Mouse (Mus musculus) heart, embryonic 10.5 days (tissue): Measurements from ENCODE around the gene Podxl2. TPM values are rescaled to one million over a fixed set of nuclear protein-coding genes. Genes with fewer than 3 reads are reported as not detected.

Source experiments
- DNase-seq: peaks from one replicate; pipeline ENCODE4 v3.0.0-alpha.2; 2017; ENCODE audit warnings: low spot score
- H3K27ac ChIP-seq: fragments of 300-500 bp; sonication (generic); 2 replicates; pipeline ENCODE4 v1.5.1; 2016; ENCODE audit warnings: mild to moderate bottlenecking
- H3K27me3 ChIP-seq: fragments of 300-500 bp; sonication (generic); 2 replicates; pipeline ENCODE4 v1.6.1; 2016; ENCODE audit warnings: mild to moderate bottlenecking; ENCODE audit not compliant: poor library complexity, insufficient read depth, severe bottlenecking
- H3K36me3 ChIP-seq: fragments of 300-500 bp; sonication (generic); 2 replicates; pipeline ENCODE4 v1.6.1; 2016; ENCODE audit warnings: mild to moderate bottlenecking, moderate library complexity
- H3K4me1 ChIP-seq: fragments of 300-500 bp; sonication (generic); 2 replicates; pipeline ENCODE4 v1.6.1; 2016; ENCODE audit warnings: mild to moderate bottlenecking
- H3K4me3 ChIP-seq: fragments of 300-500 bp; sonication (generic); 2 replicates; pipeline ENCODE4 v1.5.1; 2016; ENCODE audit warnings: mild to moderate bottlenecking, moderate library complexity
- H3K9me3 ChIP-seq: fragments of 300-500 bp; sonication (generic); 2 replicates; pipeline ENCODE4 v1.6.1; 2016; ENCODE audit warnings: mild to moderate bottlenecking, moderate library complexity
- WGBS: fragments of 180-500 bp; shearing (Covaris S2); methylation state at CpG from one replicate; pipeline ENCODE4 v1.1.7; 2016; 5-methylcytosine and 5-hydroxymethylcytosine counted together
- polyA plus RNA-seq: library from polyadenylated mRNA; unstranded; fragments of >200 nt; fragmentation: Nextera tagmentation; extraction: Ambion mirVana; gene quantifications from 2 replicates; pipeline ENCODE4 v1.2.1, GENCODE M21; 2016

Podxl2 gene
- polyA plus RNA-seq, 1 experiment from 2014 or later: 26.7 TPM

GRCm38 (mm10) chr6:88901947-88902820 is 27.3 kb upstream of the Podxl2 start, which contains the start of gene Tpra1:
Gene Tpra1 (plus strand): TSS chr6:88902251.
- Histone ChIP-seq H3K9me3 (no peaks in the 10 kb centered on the region), H3K27me3 (no peaks in the 10 kb centered on the region), H3K36me3 (peaks cover 3% of the 10 kb centered on the region; the same call in 1 of the 2 replicates), H3K4me1 (peaks cover 62% of the 10 kb centered on the region), H3K27ac (peak within 1 kb of the TSS; percentile 94), H3K4me3 (peak within 1 kb of the TSS; percentile 85)
- DNase-seq: peak; percentile 98
- 2% methylated on average over 66 of the region's 66 CpGs for WGBS

GRCm38 (mm10) chr6:88901471-88901870 is 26.6 kb upstream of the Podxl2 start:
- Histone ChIP-seq H3K27ac (peak overlapping the region; percentile 94), H3K36me3 (peaks cover 9% of the 10 kb centered on the region), H3K27me3 (no peaks in the 10 kb centered on the region), H3K4me1 (peaks cover 62% of the 10 kb centered on the region), H3K9me3 (no peaks in the 10 kb centered on the region), H3K4me3 (peak overlapping the region; percentile 85)
- 8% methylated on average over 5 of the region's 5 CpGs for WGBS
- no peak for DNase-seq

GRCm38 (mm10) chr6:88899628-88900027 is 24.8 kb upstream of the Podxl2 start:
- Histone ChIP-seq H3K4me1 (peaks cover 52% of the 10 kb centered on the region), H3K9me3 (no peaks in the 10 kb centered on the region), H3K36me3 (peaks cover 27% of the 10 kb centered on the region), H3K4me3 (no peak overlapping the region), H3K27me3 (no peaks in the 10 kb centered on the region), H3K27ac (no peak overlapping the region)
- WGBS: 92% methylated on average over 2 of the region's 2 CpGs
- no peak for DNase-seq

- no peak overlapping the region for H3K4me3 ChIP-seq
- DNase-seq: no peak
- peaks cover 32% of the 10 kb centered on the region for H3K36me3 ChIP-seq
- no peaks in the 10 kb centered on the region for H3K27me3 ChIP-seq
- WGBS: 60% methylated on average over 4 of the region's 4 CpGs
- H3K4me1 ChIP-seq: peaks cover 47% of the 10 kb centered on the region
- no peaks in the 10 kb centered on the region for H3K9me3 ChIP-seq
- peak overlapping the region; percentile 98; the same call in 1 of the 2 replicates for H3K27ac ChIP-seq
Observed at GRCm38 (mm10) chr6:88899086-88899485, 24.2 kb upstream of the Podxl2 start.

GRCm38 (mm10) chr6:88898534-88899048 is 23.7 kb upstream of the Podxl2 start, which contains the start of gene Mcm2:
Gene Mcm2 (minus strand): TSS chr6:88898780.
- Histone ChIP-seq H3K4me3 (peak within 1 kb of the TSS; percentile 87), H3K27ac (peak within 1 kb of the TSS; percentile 98), H3K36me3 (peaks cover 37% of the 10 kb centered on the region), H3K4me1 (peaks cover 42% of the 10 kb centered on the region), H3K27me3 (no peaks in the 10 kb centered on the region), H3K9me3 (no peaks in the 10 kb centered on the region)
- peak; percentile 99 for DNase-seq
- 0% methylated on average over 33 of the region's 33 CpGs for WGBS

- H3K9me3 ChIP-seq: no peaks in the 10 kb centered on the region
- H3K4me1 ChIP-seq: peaks cover 33% of the 10 kb centered on the region
- H3K4me3 ChIP-seq: peak overlapping the region; percentile 87
- peak overlapping the region; percentile 77 for H3K27ac ChIP-seq
- no peak for DNase-seq
- no peaks in the 10 kb centered on the region for H3K27me3 ChIP-seq
- H3K36me3 ChIP-seq: peaks cover 51% of the 10 kb centered on the region
- WGBS: 63% methylated on average over 7 of the region's 7 CpGs
Observed at GRCm38 (mm10) chr6:88897246-88897645, 22.4 kb upstream of the Podxl2 start.

- no peaks in the 10 kb centered on the region for H3K9me3 ChIP-seq
- H3K4me3 ChIP-seq: no peak overlapping the region
- DNase-seq: no peak
- 86% methylated on average over 6 of the region's 6 CpGs for WGBS
- H3K27me3 ChIP-seq: no peaks in the 10 kb centered on the region
- H3K36me3 ChIP-seq: peaks cover 64% of the 10 kb centered on the region
- peaks cover 25% of the 10 kb centered on the region for H3K4me1 ChIP-seq
- H3K27ac ChIP-seq: no peak overlapping the region
Observed at GRCm38 (mm10) chr6:88895943-88896342, 21.1 kb upstream of the Podxl2 start.

- no peak for DNase-seq
- Histone ChIP-seq H3K9me3 (no peaks in the 10 kb centered on the region), H3K4me3 (no peak overlapping the region), H3K4me1 (peaks cover 18% of the 10 kb centered on the region), H3K27me3 (no peaks in the 10 kb centered on the region), H3K36me3 (peaks cover 88% of the 10 kb centered on the region), H3K27ac (no peak overlapping the region)
- 65% methylated on average over 5 of the region's 5 CpGs for WGBS
Observed at GRCm38 (mm10) chr6:88893559-88893958, 18.7 kb upstream of the Podxl2 start.

GRCm38 (mm10) chr6:88890832-88891231 is 16.0 kb upstream of the Podxl2 start:
- no peak overlapping the region for H3K4me3 ChIP-seq
- no peaks in the 10 kb centered on the region for H3K27me3 ChIP-seq
- no peaks in the 10 kb centered on the region for H3K9me3 ChIP-seq
- H3K4me1 ChIP-seq: 0 out of 2 replicates have a peak, but pooled peaks cover 6% of the 10 kb centered on the region
- 82% methylated on average over 7 of the region's 7 CpGs for WGBS
- no peak for DNase-seq
- peaks cover 100% of the 10 kb centered on the region for H3K36me3 ChIP-seq
- no peak overlapping the region for H3K27ac ChIP-seq

GRCm38 (mm10) chr6:88889410-88890042 is 14.7 kb upstream of the Podxl2 start:
- Histone ChIP-seq H3K4me1 (no peaks in the 10 kb centered on the region), H3K27ac (no peak overlapping the region), H3K27me3 (no peaks in the 10 kb centered on the region), H3K36me3 (peaks cover 100% of the 10 kb centered on the region), H3K9me3 (no peaks in the 10 kb centered on the region), H3K4me3 (no peak overlapping the region)
- no peak for DNase-seq
- WGBS: 90% methylated on average over 13 of the region's 13 CpGs

- Histone ChIP-seq H3K9me3 (no peaks in the 10 kb centered on the region), H3K4me3 (no peak overlapping the region), H3K4me1 (no peaks in the 10 kb centered on the region), H3K36me3 (peaks cover 100% of the 10 kb centered on the region), H3K27ac (no peak overlapping the region), H3K27me3 (no peaks in the 10 kb centered on the region)
- WGBS: 94% methylated on average over 2 of the region's 2 CpGs
- no peak for DNase-seq
Observed at GRCm38 (mm10) chr6:88886417-88886967, 11.6 kb upstream of the Podxl2 start.

GRCm38 (mm10) chr6:88885644-88886416 is 11.0 kb upstream of the Podxl2 start:
- H3K9me3 ChIP-seq: no peaks in the 10 kb centered on the region
- peaks cover 99% of the 10 kb centered on the region for H3K36me3 ChIP-seq
- no peaks in the 10 kb centered on the region for H3K4me1 ChIP-seq
- no peak for DNase-seq
- WGBS: 93% methylated on average over 12 of the region's 12 CpGs
- no peak overlapping the region for H3K27ac ChIP-seq
- H3K4me3 ChIP-seq: no peak overlapping the region
- H3K27me3 ChIP-seq: no peaks in the 10 kb centered on the region
